Mouse (Mus musculus) cerebellum, adult 18-20 months (tissue): ENCODE measurements around the gene Dirc2.

Experiments used
- DNase-seq, 2 experiments: peaks; one replicate each; pipeline ENCODE4 v3.0.0; 2021

The Dirc2 gene

DNA sequence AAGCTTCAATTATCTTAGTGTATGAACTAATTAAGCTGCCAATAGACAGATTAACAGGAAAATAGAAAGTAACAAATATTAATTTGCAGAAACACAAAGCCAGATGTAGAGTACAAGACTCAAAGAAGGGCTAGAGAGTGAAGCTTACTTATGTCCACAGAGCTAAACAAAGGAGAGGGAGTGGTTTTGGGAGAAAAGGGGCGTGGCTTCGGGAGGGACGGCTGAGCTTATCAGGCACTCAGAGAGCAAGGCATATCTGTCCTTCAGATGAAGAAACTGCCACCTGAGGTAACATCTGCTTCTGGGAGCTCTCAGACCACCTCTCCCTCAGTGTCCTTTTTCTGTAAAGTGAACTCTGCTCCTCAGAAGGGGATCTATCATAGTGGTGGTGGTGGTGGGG is 90.7 kb downstream of the Dirc2 start:
- DNase-seq = no peak

DNA sequence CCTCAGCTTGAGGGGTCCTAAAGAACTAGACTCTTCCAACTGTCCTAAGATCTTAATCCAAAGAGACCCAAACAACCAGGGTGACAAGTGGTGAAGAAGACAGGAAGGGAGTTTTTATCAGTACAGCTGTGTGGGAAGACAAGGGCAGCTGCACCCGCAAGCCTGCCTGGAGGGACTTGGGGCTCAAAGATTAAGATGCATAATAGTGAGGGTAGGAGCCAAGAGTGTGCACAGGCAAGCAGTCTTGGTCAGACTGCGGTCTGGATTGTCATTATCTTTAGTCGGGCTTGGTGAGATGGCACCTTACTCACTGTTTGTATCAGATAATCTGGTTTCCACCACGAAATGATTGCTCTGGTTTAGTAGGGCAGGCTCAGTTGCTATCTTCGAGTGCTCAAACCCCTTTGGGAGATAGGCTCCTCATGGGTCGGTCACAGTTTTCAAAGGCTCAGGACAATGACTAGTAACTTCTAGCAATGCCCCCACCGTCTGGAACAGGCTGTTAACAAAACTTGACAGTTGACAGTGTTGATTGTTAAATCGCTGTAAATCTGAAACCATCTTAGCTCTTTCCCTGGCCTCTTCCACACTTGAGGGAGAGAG is 91.5 kb downstream of the Dirc2 start:
- no peak for DNase-seq

DNA sequence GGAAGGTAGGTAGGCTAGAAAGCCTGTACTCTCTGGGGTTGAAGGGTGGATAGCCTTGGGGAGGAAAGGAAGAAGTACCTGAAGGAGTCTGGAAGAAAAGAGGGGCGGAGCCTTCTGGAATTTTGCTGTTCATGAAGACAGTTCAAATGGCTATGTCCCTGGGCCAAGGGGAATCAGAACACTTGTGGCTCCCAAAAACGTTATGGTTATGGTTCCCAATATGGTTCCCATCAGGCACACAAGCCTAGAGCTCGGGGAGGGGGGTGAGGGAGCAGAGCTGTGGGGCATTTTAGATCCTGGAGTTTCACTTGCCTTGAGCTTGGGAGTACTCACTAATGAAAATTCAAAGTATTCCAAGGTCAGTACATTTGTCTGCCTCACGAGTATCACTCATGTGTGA is 104.3 kb downstream of the Dirc2 start:
- no peak for DNase-seq

DNA sequence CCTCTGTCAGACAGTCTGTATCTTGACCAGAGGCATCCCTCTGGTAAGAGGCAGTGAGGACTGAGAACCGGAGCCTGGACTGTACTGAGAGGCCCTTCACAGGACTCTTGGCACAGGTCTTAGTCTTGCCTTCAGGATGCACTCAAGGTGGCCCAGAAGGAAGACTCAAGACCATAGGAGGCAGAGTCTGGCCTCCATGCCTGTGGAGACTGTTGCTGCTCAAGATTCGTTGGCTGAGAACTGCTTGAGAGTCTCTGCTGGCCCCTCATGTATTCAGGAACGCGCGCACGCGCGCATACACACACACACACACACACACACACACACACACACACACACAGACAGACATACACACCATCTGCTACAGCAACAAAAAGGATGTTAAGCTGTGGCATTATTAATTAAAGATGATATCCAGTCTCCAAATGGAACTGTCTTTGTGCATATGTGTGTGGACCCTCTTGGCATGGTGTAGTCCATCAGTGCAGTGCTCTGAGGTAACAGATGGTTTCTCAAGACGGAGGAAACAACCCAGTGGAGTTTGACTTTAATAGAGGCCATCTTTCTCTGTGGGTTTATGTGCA is 105.2 kb downstream of the Dirc2 start:
- DNase-seq = no peak

DNA sequence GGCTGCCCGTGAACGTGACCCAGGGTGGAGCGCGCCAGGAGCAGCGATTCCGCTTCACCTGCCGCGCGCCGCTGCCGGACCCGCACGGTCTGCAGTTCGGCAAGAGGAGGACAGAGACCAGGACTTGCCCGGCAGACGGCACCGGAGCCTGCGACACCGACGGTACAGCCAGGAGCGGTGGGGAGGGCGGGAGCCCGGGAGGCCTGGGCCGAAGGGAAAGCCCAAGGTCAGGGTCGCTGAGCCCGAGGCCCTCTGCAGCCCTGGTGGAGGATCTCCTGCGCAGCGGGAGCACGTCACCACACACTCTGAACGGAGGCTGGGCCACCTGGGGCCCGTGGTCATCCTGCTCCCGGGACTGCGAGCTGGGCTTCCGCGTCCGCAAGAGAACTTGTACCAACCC is 108.9 kb downstream of the Dirc2 start:
- no peak for DNase-seq

DNA sequence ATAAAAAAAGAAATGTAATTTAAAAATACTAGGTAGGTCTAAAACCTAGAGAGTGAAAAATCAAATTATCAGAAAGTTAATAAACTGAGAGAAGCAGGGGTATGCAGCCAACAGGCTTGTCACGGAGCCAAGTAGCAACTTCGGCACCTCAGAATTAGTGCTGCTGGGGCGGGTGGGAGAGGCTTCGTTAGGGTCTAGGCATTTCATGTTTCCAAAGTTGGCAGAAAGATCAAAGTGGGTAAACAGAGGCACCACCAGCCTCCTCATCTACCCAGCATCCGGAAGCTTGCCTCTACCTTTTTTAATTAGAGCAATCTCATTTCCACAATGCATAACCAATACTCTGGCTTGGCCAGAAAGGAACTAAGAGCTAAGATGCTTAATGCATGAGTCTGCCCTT is 115.2 kb downstream of the Dirc2 start:
- DNase-seq = no peak

DNA sequence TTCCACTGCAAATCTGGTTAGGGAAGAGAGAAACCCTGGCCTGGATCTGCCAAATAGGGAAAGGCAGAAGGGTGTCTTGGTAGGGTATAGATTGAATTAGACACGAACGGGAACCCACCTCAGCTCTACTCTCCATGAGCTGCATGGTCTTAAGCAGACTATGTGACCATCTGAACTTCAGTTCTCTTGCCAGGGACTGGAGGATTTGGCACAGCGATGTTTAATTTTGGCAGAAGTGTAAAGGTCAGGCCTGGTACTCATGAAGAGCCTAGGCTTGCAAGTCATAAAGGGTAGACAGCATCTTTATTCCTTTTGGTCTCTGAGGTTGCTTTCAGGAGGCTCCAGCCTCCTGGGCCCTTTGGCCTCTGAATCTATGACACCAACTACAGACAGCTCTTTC is 116.5 kb downstream of the Dirc2 start:
- peak; percentile 62 to 64 for DNase-seq

DNA sequence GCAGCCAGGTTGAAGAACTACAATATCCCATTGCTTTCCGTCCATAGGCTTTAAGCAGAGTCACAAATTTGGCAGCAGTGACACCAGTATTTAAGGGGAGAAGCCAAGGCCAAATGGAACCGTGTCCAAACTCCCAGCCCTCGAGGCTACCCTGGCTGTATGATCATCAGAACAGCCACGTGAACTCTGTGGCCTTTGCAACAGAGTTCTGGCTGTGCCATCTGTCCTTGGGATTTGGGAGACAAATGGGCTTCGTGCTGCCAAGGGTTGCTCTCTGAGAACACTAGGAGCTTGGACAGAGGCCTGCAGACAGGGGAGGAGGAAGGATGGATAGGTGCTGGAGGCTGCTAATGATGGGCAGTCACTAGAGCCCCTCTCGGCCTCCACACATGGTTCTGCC is 117.0 kb downstream of the Dirc2 start:
- peak; percentile 83 to 94 for DNase-seq

DNA sequence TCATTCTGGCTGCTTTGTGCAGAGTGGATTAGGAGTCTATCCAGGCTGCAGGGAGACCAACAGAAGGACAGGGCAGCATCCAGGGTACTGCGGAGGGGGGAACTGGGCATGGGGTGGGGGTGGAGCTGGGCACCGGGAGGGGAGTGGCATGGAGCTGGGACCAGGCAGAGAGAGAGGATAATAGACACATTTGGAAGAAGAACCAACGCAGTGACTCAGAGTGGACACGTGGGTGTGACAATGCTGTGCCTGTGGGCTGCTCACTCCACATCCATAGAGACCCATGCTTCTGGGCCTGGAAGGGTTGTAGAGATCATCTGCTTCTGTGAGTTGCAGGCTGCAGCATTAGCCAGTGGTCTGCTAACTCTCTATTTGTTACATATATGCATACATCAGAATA is 120.3 kb downstream of the Dirc2 start:
- no peak for DNase-seq
